Mouse (Mus musculus): ENCODE data around the gene 2010111I01Rik. TPM values are rescaled to one million over a fixed set of nuclear protein-coding genes. Genes with fewer than 3 reads are reported as not detected.
A peak's percentile ranks its signal among the peaks of the same experiment; 100 is the strongest.

The 2010111I01Rik gene
- total and polyA plus RNA-seq, 3 experiments: 84.6 to 101 (median 91.0) TPM

GRCm38 (mm10) chr13:62949560-62950188, 15.0 kb upstream of the 2010111I01Rik start:
- intact Hi-C loops (cut with DNase I): no loop called here
- 73% methylated on average over 4 of the region's 4 CpGs for WGBS

GRCm38 (mm10) chr13:62951606-62952005, 13.1 kb upstream of the 2010111I01Rik start:
- intact Hi-C loops (cut with DNase I): no loop called here
- WGBS: 87% methylated on average over 1 of the region's 1 CpGs
- H3K27ac ChIP-seq: no peak overlapping the region
- DNase-seq: no peak
- H3K4me3 ChIP-seq: no peak overlapping the region
- no peak for TF ChIP-seq POLR2A (IDR thresholded peaks at IDR 0.05; ENCODE audit: insufficient read depth, low read depth, low read length)
- TF ChIP-seq CTCF (IDR thresholded peaks at IDR 0.05): no peak
- TF ChIP-seq EP300 (IDR thresholded peaks at IDR 0.05; ENCODE audit: insufficient read depth, low read depth, low read length): no peak
- no peaks in the 10 kb centered on the region; the same call in 1 of the 2 replicates for H3K4me1 ChIP-seq (ENCODE audit: control insufficient read depth, insufficient read depth, low read length)
- no peaks in the 10 kb centered on the region for H3K27me3 ChIP-seq (ENCODE audit: control insufficient read depth, insufficient read depth, low read length)
- no peak overlapping the region for H3K9ac ChIP-seq (ENCODE audit: low read depth, low read length)
- H3K79me2 ChIP-seq (replicated peaks; ENCODE audit: control insufficient read depth, insufficient read depth, low read length): no peaks in the 10 kb centered on the region
- no peaks in the 10 kb centered on the region for H3K36me3 ChIP-seq (ENCODE audit: control insufficient read depth, insufficient read depth, low read length)

More at GRCm38 (mm10) chr13:62949560-62950188, 15.0 kb upstream of the 2010111I01Rik start:
- no peaks in the 10 kb centered on the region for H3K36me3 ChIP-seq (ENCODE audit: control insufficient read depth, insufficient read depth, low read length)
- TF ChIP-seq POLR2A (IDR thresholded peaks at IDR 0.05; ENCODE audit: insufficient read depth, low read depth, low read length): no peak
- TF ChIP-seq CTCF (IDR thresholded peaks at IDR 0.05): no peak
- TF ChIP-seq EP300 (IDR thresholded peaks at IDR 0.05; ENCODE audit: insufficient read depth, low read depth, low read length): no peak
- no peak overlapping the region for H3K4me3 ChIP-seq
- no peak overlapping the region for H3K27ac ChIP-seq
- no peaks in the 10 kb centered on the region for H3K27me3 ChIP-seq (ENCODE audit: control insufficient read depth, insufficient read depth, low read length)
- no peaks in the 10 kb centered on the region for H3K79me2 ChIP-seq (replicated peaks; ENCODE audit: control insufficient read depth, insufficient read depth, low read length)
- no peak overlapping the region for H3K9ac ChIP-seq (ENCODE audit: low read depth, low read length)
- DNase-seq: no peak
- no peaks in the 10 kb centered on the region; the same call in 1 of the 2 replicates for H3K4me1 ChIP-seq (ENCODE audit: control insufficient read depth, insufficient read depth, low read length)

- no peak overlapping the region for H3K27ac ChIP-seq
- WGBS: 82% methylated on average over 3 of the region's 3 CpGs
- TF ChIP-seq EP300 (IDR thresholded peaks at IDR 0.05; ENCODE audit: insufficient read depth, low read depth, low read length): no peak
- TF ChIP-seq CTCF (IDR thresholded peaks at IDR 0.05): no peak
- TF ChIP-seq POLR2A (IDR thresholded peaks at IDR 0.05; ENCODE audit: insufficient read depth, low read depth, low read length): no peak
- no peaks in the 10 kb centered on the region for H3K36me3 ChIP-seq (ENCODE audit: control insufficient read depth, insufficient read depth, low read length)
- no peaks in the 10 kb centered on the region for H3K79me2 ChIP-seq (replicated peaks; ENCODE audit: control insufficient read depth, insufficient read depth, low read length)
- intact Hi-C loops (cut with DNase I): no loop called here
- H3K27me3 ChIP-seq (ENCODE audit: control insufficient read depth, insufficient read depth, low read length): no peaks in the 10 kb centered on the region
- H3K4me1 ChIP-seq (ENCODE audit: control insufficient read depth, insufficient read depth, low read length): no peaks in the 10 kb centered on the region; the same call in 1 of the 2 replicates
- no peak overlapping the region for H3K9ac ChIP-seq (ENCODE audit: low read depth, low read length)
- no peak overlapping the region for H3K4me3 ChIP-seq
- DNase-seq: no peak
Measured at GRCm38 (mm10) chr13:62952047-62952446, 12.6 kb upstream of the 2010111I01Rik start.

- no peaks in the 10 kb centered on the region for H3K27me3 ChIP-seq (ENCODE audit: control insufficient read depth, insufficient read depth, low read length)
Measured at GRCm38 (mm10) chr13:62952624-62953023, 12.1 kb upstream of the 2010111I01Rik start.

GRCm38 (mm10) chr13:62955997-62956396, 8.7 kb upstream of the 2010111I01Rik start:
- Histone ChIP-seq H3K4me1 (ENCODE audit: control insufficient read depth, insufficient read depth, low read length) (no peaks in the 10 kb centered on the region; the same call in 1 of the 2 replicates), H3K27ac (peak overlapping the region; percentile 35; the same call in 1 of the 2 replicates), H3K4me3 (no peak overlapping the region), H3K9ac (ENCODE audit: low read depth, low read length) (no peak overlapping the region), H3K79me2 (replicated peaks; ENCODE audit: control insufficient read depth, insufficient read depth, low read length) (no peaks in the 10 kb centered on the region), H3K36me3 (ENCODE audit: control insufficient read depth, insufficient read depth, low read length) (no peaks in the 10 kb centered on the region), H3K27me3 (ENCODE audit: control insufficient read depth, insufficient read depth, low read length) (no peaks in the 10 kb centered on the region)
- 49% methylated on average over 6 of the region's 6 CpGs for WGBS
- TF ChIP-seq CTCF (IDR thresholded peaks at IDR 0.05) (no peak), EP300 (IDR thresholded peaks at IDR 0.05; ENCODE audit: insufficient read depth, low read depth, low read length) (no peak), POLR2A (IDR thresholded peaks at IDR 0.05; ENCODE audit: insufficient read depth, low read depth, low read length) (no peak)
- intact Hi-C loops (cut with DNase I): no loop called here
- peak in 1 of 2 experiments; percentile 28 for DNase-seq

More at GRCm38 (mm10) chr13:62952624-62953023, 12.1 kb upstream of the 2010111I01Rik start:
- intact Hi-C loops (cut with DNase I): no loop called here
- H3K4me1 ChIP-seq (ENCODE audit: control insufficient read depth, insufficient read depth, low read length): no peaks in the 10 kb centered on the region; the same call in 1 of the 2 replicates
- 82% methylated on average over 3 of the region's 3 CpGs for WGBS
- TF ChIP-seq EP300 (IDR thresholded peaks at IDR 0.05; ENCODE audit: insufficient read depth, low read depth, low read length) (no peak), POLR2A (IDR thresholded peaks at IDR 0.05; ENCODE audit: insufficient read depth, low read depth, low read length) (no peak), CTCF (IDR thresholded peaks at IDR 0.05) (no peak)
- no peak overlapping the region for H3K27ac ChIP-seq
- no peak for DNase-seq
- H3K36me3 ChIP-seq (ENCODE audit: control insufficient read depth, insufficient read depth, low read length): no peaks in the 10 kb centered on the region
- H3K4me3 ChIP-seq: no peak overlapping the region
- no peak overlapping the region for H3K9ac ChIP-seq (ENCODE audit: low read depth, low read length)
- no peaks in the 10 kb centered on the region for H3K79me2 ChIP-seq (replicated peaks; ENCODE audit: control insufficient read depth, insufficient read depth, low read length)

GRCm38 (mm10) chr13:62956776-62957175, 7.9 kb upstream of the 2010111I01Rik start:
- Histone ChIP-seq H3K27ac (no peak overlapping the region), H3K36me3 (ENCODE audit: control insufficient read depth, insufficient read depth, low read length) (no peaks in the 10 kb centered on the region), H3K9ac (ENCODE audit: low read depth, low read length) (no peak overlapping the region), H3K27me3 (ENCODE audit: control insufficient read depth, insufficient read depth, low read length) (no peaks in the 10 kb centered on the region), H3K79me2 (replicated peaks; ENCODE audit: control insufficient read depth, insufficient read depth, low read length) (no peaks in the 10 kb centered on the region), H3K4me3 (no peak overlapping the region), H3K4me1 (ENCODE audit: control insufficient read depth, insufficient read depth, low read length) (no peaks in the 10 kb centered on the region; the same call in 1 of the 2 replicates)
- 52% methylated on average over 10 of the region's 10 CpGs for WGBS
- no peak for DNase-seq
- TF ChIP-seq EP300 (IDR thresholded peaks at IDR 0.05; ENCODE audit: insufficient read depth, low read depth, low read length): no peak
- intact Hi-C loops (cut with DNase I): no loop called here

Data from heart, adult 2 months (tissue).